Mouse (Mus musculus): ENCODE results near the gene Arhgap29. TPM values are rescaled to one million over a fixed set of nuclear protein-coding genes. Genes with fewer than 3 reads are reported as not detected.

Arhgap29 gene
- total RNA-seq, 2 experiments from 2014 or later = 14.0 to 15.6 TPM

GRCm38 (mm10) chr3:121951116-121951515 is 1.2 kb upstream of the Arhgap29 start:
- H3K27ac ChIP-seq = no peak overlapping the region
- TF ChIP-seq CTCF (IDR thresholded peaks at IDR 0.05) = no peak
- H3K4me3 ChIP-seq = no peak overlapping the region
- DNase-seq = no peak
- intact Hi-C loops (cut with DNase I) = no loop called here

GRCm38 (mm10) chr3:121953049-121953432 is 700 bp downstream of the Arhgap29 start:
- peak overlapping the region; percentile 94 for H3K4me3 ChIP-seq
- peak overlapping the region; percentile 93 for H3K27ac ChIP-seq
- peak; percentile 91 for DNase-seq
- TF ChIP-seq CTCF (IDR thresholded peaks at IDR 0.05) = no peak
- intact Hi-C loops (cut with DNase I) = loop anchor here (1.0 kb wide), 1 partner anchor 66 kb away; no protein-coding TSS in a partner anchor

GRCm38 (mm10) chr3:121953433-121954161 is 1.3 kb downstream of the Arhgap29 start:
- H3K4me3 ChIP-seq = peak overlapping the region; percentile 94
- peak; percentile 25; the same call in 1 of the 2 replicates for TF ChIP-seq CTCF (IDR thresholded peaks at IDR 0.05)
- peak overlapping the region; percentile 93 for H3K27ac ChIP-seq
- peak; percentile 57 for DNase-seq
- intact Hi-C loops (cut with DNase I) = loop anchor here (1.0 kb wide), 1 partner anchor 66 kb away; no protein-coding TSS in a partner anchor

- H3K4me3 ChIP-seq = peak overlapping the region; percentile 94
- no peak for DNase-seq
- intact Hi-C loops (cut with DNase I) = no loop called here
- TF ChIP-seq CTCF (IDR thresholded peaks at IDR 0.05) = no peak
- peak overlapping the region; percentile 93 for H3K27ac ChIP-seq
Observed at GRCm38 (mm10) chr3:121954421-121954820, 2.1 kb downstream of the Arhgap29 start.

GRCm38 (mm10) chr3:121955527-121955926 is 3.2 kb downstream of the Arhgap29 start:
- no peak for TF ChIP-seq CTCF (IDR thresholded peaks at IDR 0.05)
- peak overlapping the region; percentile 94 for H3K4me3 ChIP-seq
- no peak for DNase-seq
- peak overlapping the region; percentile 93; the same call in 1 of the 2 replicates for H3K27ac ChIP-seq
- intact Hi-C loops (cut with DNase I) = no loop called here

- no peak overlapping the region for H3K4me3 ChIP-seq
- intact Hi-C loops (cut with DNase I) = no loop called here
- peak; percentile 36; the same call in 1 of the 2 replicates for TF ChIP-seq CTCF (IDR thresholded peaks at IDR 0.05)
Observed at GRCm38 (mm10) chr3:121956789-121957188, 4.4 kb downstream of the Arhgap29 start.

GRCm38 (mm10) chr3:121957606-121958344 is 5.4 kb downstream of the Arhgap29 start:
- no peak for TF ChIP-seq CTCF (IDR thresholded peaks at IDR 0.05)
- no peak overlapping the region for H3K27ac ChIP-seq
- DNase-seq = no peak
- intact Hi-C loops (cut with DNase I) = no loop called here
- no peak overlapping the region for H3K4me3 ChIP-seq

More at GRCm38 (mm10) chr3:121956789-121957188, 4.4 kb downstream of the Arhgap29 start:
- no peak overlapping the region for H3K27ac ChIP-seq
- peak; percentile 18 for DNase-seq

- DNase-seq = peak; percentile 24
- peak; percentile 84 for TF ChIP-seq CTCF (IDR thresholded peaks at IDR 0.05)
Observed at GRCm38 (mm10) chr3:121964173-121964572, 11.8 kb downstream of the Arhgap29 start.

GRCm38 (mm10) chr3:121967681-121968476 is 15.5 kb downstream of the Arhgap29 start:
- TF ChIP-seq CTCF (IDR thresholded peaks at IDR 0.05) = no peak
- DNase-seq = peak; percentile 94
- peak overlapping the region; percentile 91 for H3K27ac ChIP-seq
- peak overlapping the region; percentile 87 for H3K4me3 ChIP-seq
- intact Hi-C loops (cut with DNase I) = loop anchor here (5.0 kb wide), 2 partner anchors 81 to 154 kb away; no protein-coding TSS in a partner anchor

More at GRCm38 (mm10) chr3:121964173-121964572, 11.8 kb downstream of the Arhgap29 start:
- H3K27ac ChIP-seq = no peak overlapping the region
- intact Hi-C loops (cut with DNase I) = loop anchor here (1.0 kb wide), 1 partner anchor 140 kb away; no protein-coding TSS in a partner anchor
- H3K4me3 ChIP-seq = no peak overlapping the region

- intact Hi-C loops (cut with DNase I) = loop anchor here (5.0 kb wide), 2 partner anchors 81 to 154 kb away; no protein-coding TSS in a partner anchor
- Histone ChIP-seq H3K4me3 (peak overlapping the region; percentile 87), H3K27ac (peak overlapping the region; percentile 91)
- no peak for TF ChIP-seq CTCF (IDR thresholded peaks at IDR 0.05)
- DNase-seq = peak; percentile 73
Observed at GRCm38 (mm10) chr3:121968621-121969020, 16.3 kb downstream of the Arhgap29 start.

GRCm38 (mm10) chr3:121969451-121969850 is 17.1 kb downstream of the Arhgap29 start:
- Histone ChIP-seq H3K4me3 (peak overlapping the region; percentile 87), H3K27ac (peak overlapping the region; percentile 91)
- intact Hi-C loops (cut with DNase I) = loop anchor here (5.0 kb wide), 2 partner anchors 82 to 153 kb away; no protein-coding TSS in a partner anchor
- TF ChIP-seq CTCF (IDR thresholded peaks at IDR 0.05) = no peak
- no peak for DNase-seq

- intact Hi-C loops (cut with DNase I) = no loop called here
- Histone ChIP-seq H3K27ac (peak overlapping the region; percentile 6), H3K4me3 (peak overlapping the region; percentile 3; the same call in 1 of the 2 replicates)
- no peak for DNase-seq
- TF ChIP-seq CTCF (IDR thresholded peaks at IDR 0.05) = no peak
Observed at GRCm38 (mm10) chr3:121973761-121974160, 21.4 kb downstream of the Arhgap29 start.
